Mouse (Mus musculus) CH12.LX (cell line): ENCODE results near the gene Omg. TPM values are rescaled to one million over a fixed set of nuclear protein-coding genes. Genes with fewer than 3 reads are reported as not detected.

ENCODE experiments used
- DNase-seq: peaks from one replicate; pipeline ENCODE4 v3.0.0-alpha.2; 2013; ENCODE audit errors: extremely low read depth
- H3K27ac ChIP-seq: 2 replicates; pipeline ENCODE4 v1.5.1; 2012; ENCODE audit warnings: low read depth, mild to moderate bottlenecking, control low read depth, moderate library complexity; ENCODE audit not compliant: insufficient read depth
- H3K27me3 ChIP-seq: replicated peaks from 2 replicates; pipeline ENCODE3; 2012; ENCODE audit warnings: inconsistent platforms
- H3K36me3 ChIP-seq, 2 experiments: replicated peaks in 1 of 2; 2 replicates each; pipeline versions ENCODE3 to v1.6.1; 2012; ENCODE audit warnings: inconsistent platforms in 1 of 2, low read length in 1 of 2, mild to moderate bottlenecking in 1 of 2, mixed read lengths in 1 of 2, moderate library complexity in 1 of 2; ENCODE audit not compliant: control insufficient read depth in 1 of 2, insufficient read depth in 1 of 2
- H3K4me1 ChIP-seq, 2 experiments: 2 replicates each; pipeline ENCODE4 v1.6.1; 2012; ENCODE audit warnings: inconsistent platforms in 1 of 2, moderate library complexity in 1 of 2; ENCODE audit not compliant: insufficient read depth in 2 of 2, control insufficient read depth in 1 of 2
- H3K4me2 ChIP-seq: 2 replicates; pipeline ENCODE4 v1.6.1; 2012; ENCODE audit warnings: low read depth, mild to moderate bottlenecking, control low read depth; ENCODE audit not compliant: poor library complexity, insufficient read depth, severe bottlenecking
- H3K4me3 ChIP-seq, 3 experiments: fragments of 150-350 bp in 1 of 3; sonication (generic) in 1 of 3; replicated peaks in 1 of 3; 2 replicates each; pipeline versions ENCODE3 to v1.5.1; 2011 to 2012; ENCODE audit warnings: low read depth in 2 of 3, low read length in 2 of 3, mild to moderate bottlenecking in 2 of 3, moderate library complexity in 2 of 3, control low read depth in 1 of 3, improper control_type of control experiment in 1 of 3, inconsistent platforms in 1 of 3, mixed read lengths in 1 of 3; ENCODE audit not compliant: poor library complexity in 1 of 3
- H3K79me2 ChIP-seq: replicated peaks from 2 replicates; pipeline ENCODE4 v1.6.1; 2012; ENCODE audit warnings: mild to moderate bottlenecking, moderate library complexity; ENCODE audit not compliant: control insufficient read depth, poor library complexity, insufficient read depth, severe bottlenecking; ENCODE audit errors: extremely low read depth
- H3K9ac ChIP-seq: 2 replicates; pipeline ENCODE4 v1.6.1; 2012; ENCODE audit warnings: low read depth, mild to moderate bottlenecking, control low read depth, moderate library complexity; ENCODE audit not compliant: insufficient read depth
- H3K9me3 ChIP-seq: replicated peaks from 2 replicates; pipeline ENCODE3; 2012; ENCODE audit warnings: low read length, inconsistent platforms, mixed read lengths
- CHD2 ChIP-seq: IDR thresholded peaks from 2 replicates; pipeline ENCODE4 v1.6.1; 2011; ENCODE audit warnings: low read length, improper control_type of control experiment
- CTCF ChIP-seq, 2 experiments: IDR thresholded peaks in 1 of 2; conservative IDR thresholded peaks in 1 of 2; 2 replicates each; pipeline ENCODE4 v1.5.1; 2011 to 2012; ENCODE audit warnings: low read depth in 2 of 2, low read length in 2 of 2, improper control_type of control experiment in 1 of 2, inconsistent platforms in 1 of 2, mild to moderate bottlenecking in 1 of 2, moderate library complexity in 1 of 2
- E2F4 ChIP-seq: IDR thresholded peaks from 2 replicates; pipeline ENCODE4 v1.6.1; 2011; ENCODE audit warnings: low read depth, low read length, improper control_type of control experiment; ENCODE audit not compliant: insufficient replicate concordance
- ELF1 ChIP-seq: IDR thresholded peaks from 2 replicates; pipeline ENCODE4 v1.6.1; 2014; ENCODE audit warnings: low read depth, mild to moderate bottlenecking, inconsistent platforms, low read length, improper control_type of control experiment
- EP300 ChIP-seq: IDR thresholded peaks from 2 replicates; pipeline ENCODE4 v1.6.1; 2011; ENCODE audit warnings: low read length, improper control_type of control experiment
- GABPA ChIP-seq: IDR thresholded peaks from 2 replicates; pipeline ENCODE4 v1.6.1; 2012; ENCODE audit warnings: low read depth, low read length, improper control_type of control experiment, inconsistent platforms; ENCODE audit not compliant: insufficient replicate concordance
- HCFC1 ChIP-seq: IDR thresholded peaks from 2 replicates; pipeline ENCODE4 v1.6.1; 2012; ENCODE audit warnings: low read depth, mild to moderate bottlenecking, inconsistent platforms, low read length, improper control_type of control experiment
- IRF4 ChIP-seq: IDR thresholded peaks from 2 replicates; pipeline ENCODE4 v1.6.1; 2014; ENCODE audit warnings: low read depth, mild to moderate bottlenecking, inconsistent platforms, low read length, improper control_type of control experiment
- JUN ChIP-seq: IDR thresholded peaks from 2 replicates; pipeline ENCODE4 v1.6.1; 2011; ENCODE audit warnings: low read depth, mild to moderate bottlenecking, low read length, improper control_type of control experiment, moderate library complexity; ENCODE audit not compliant: insufficient read depth
- JUND ChIP-seq: conservative IDR thresholded peaks from 2 replicates; pipeline ENCODE4 v1.6.1; 2011; ENCODE audit warnings: low read depth, low read length, improper control_type of control experiment
- KAT2A ChIP-seq: IDR thresholded peaks from 2 replicates; pipeline ENCODE4 v1.6.1; 2012; ENCODE audit warnings: low read length, improper control_type of control experiment, inconsistent platforms; ENCODE audit not compliant: insufficient replicate concordance
- MAX ChIP-seq: IDR thresholded peaks from 2 replicates; pipeline ENCODE4 v1.6.1; 2011; ENCODE audit warnings: low read length, improper control_type of control experiment
- MAZ ChIP-seq: IDR thresholded peaks from 2 replicates; pipeline ENCODE4 v1.6.1; 2012; ENCODE audit warnings: low read depth, mild to moderate bottlenecking, inconsistent platforms, low read length, improper control_type of control experiment, moderate library complexity
- MYC ChIP-seq: IDR thresholded peaks from 2 replicates; pipeline ENCODE4 v1.6.1; 2011; ENCODE audit warnings: low read depth, mild to moderate bottlenecking, improper control_type of control experiment, low read length
- NELFE ChIP-seq: IDR thresholded peaks from 2 replicates; pipeline ENCODE4 v1.6.1; 2011; ENCODE audit warnings: low read depth, low read length, improper control_type of control experiment
- PAX5 ChIP-seq: IDR thresholded peaks from 2 replicates; pipeline ENCODE4 v1.6.1; 2012; ENCODE audit warnings: low read length, inconsistent platforms, mixed read lengths
- POLR2A ChIP-seq: IDR thresholded peaks from 2 replicates; pipeline ENCODE4 v1.6.1; 2011; ENCODE audit warnings: low read depth, mild to moderate bottlenecking, improper control_type of control experiment, low read length
- POLR2AphosphoS2 ChIP-seq: IDR thresholded peaks from 2 replicates; pipeline ENCODE4 v1.6.1; 2011; ENCODE audit warnings: low read depth, low read length, improper control_type of control experiment
- RCOR1 ChIP-seq: conservative IDR thresholded peaks from 2 replicates; pipeline ENCODE4 v1.6.1; 2012; ENCODE audit warnings: low read depth, mild to moderate bottlenecking, inconsistent platforms, low read length, improper control_type of control experiment
- SIN3A ChIP-seq: IDR thresholded peaks from 2 replicates; pipeline ENCODE4 v1.6.1; 2012; ENCODE audit warnings: low read length, improper control_type of control experiment, inconsistent platforms
- TCF12 ChIP-seq: IDR thresholded peaks from 2 replicates; pipeline ENCODE4 v1.6.1; 2014; ENCODE audit warnings: low read depth, mild to moderate bottlenecking, inconsistent platforms, low read length, improper control_type of control experiment
- UBTF ChIP-seq: IDR thresholded peaks from 2 replicates; pipeline ENCODE4 v1.6.1; 2012; ENCODE audit warnings: low read depth, mild to moderate bottlenecking, inconsistent platforms, low read length, improper control_type of control experiment, moderate library complexity
- ZC3H11A ChIP-seq: IDR thresholded peaks from 2 replicates; pipeline ENCODE4 v1.6.1; 2012; ENCODE audit warnings: low read depth, mild to moderate bottlenecking, inconsistent platforms, low read length, improper control_type of control experiment
- ZNF384 ChIP-seq: IDR thresholded peaks from 2 replicates; pipeline ENCODE4 v1.6.1; 2012; ENCODE audit warnings: low read depth, low read length, improper control_type of control experiment, inconsistent platforms
- dilution Hi-C: fragments of 300-500 bp; cut with MboI; formaldehyde crosslinking; loops from 2 replicates; pipeline ENCODE4 v1.14.3; 2020; ENCODE audit warnings: low sequenced_read_pairs; ENCODE audit not compliant: extremely low pct_unique_long_range_greater_than_20kb, extremely low pct_ligation_motif_present
- in situ Hi-C: fragments of 300-500 bp; cut with MboI; formaldehyde crosslinking; loops from 3 replicates; pipeline ENCODE4 v1.14.3; 2019; ENCODE audit warnings: low sequenced_read_pairs, low pct_ligation_motif_present, low pct_unique_long_range_greater_than_20kb, mixed read lengths
- polyA plus RNA-seq: library from polyadenylated mRNA; unstranded; fragments of >175 nt; gene quantifications from 2 replicates; pipeline ENCODE4 v1.2.1, GENCODE M21; 2012; ENCODE audit warnings: low read depth; ENCODE audit not compliant: insufficient read length
- total RNA-seq, 2 experiments: library from RNA; depleted of rRNA; stranded (reverse); fragments of 300-350 nt in 1 of 2; fragments of >200 nt in 1 of 2; gene quantifications; 2 replicates each; pipeline ENCODE4 v1.2.3; 2012 to 2014

The Omg gene
- total and polyA plus RNA-seq, 3 experiments, result 0.09 to 0.17 (median 0.13) TPM

DNA sequence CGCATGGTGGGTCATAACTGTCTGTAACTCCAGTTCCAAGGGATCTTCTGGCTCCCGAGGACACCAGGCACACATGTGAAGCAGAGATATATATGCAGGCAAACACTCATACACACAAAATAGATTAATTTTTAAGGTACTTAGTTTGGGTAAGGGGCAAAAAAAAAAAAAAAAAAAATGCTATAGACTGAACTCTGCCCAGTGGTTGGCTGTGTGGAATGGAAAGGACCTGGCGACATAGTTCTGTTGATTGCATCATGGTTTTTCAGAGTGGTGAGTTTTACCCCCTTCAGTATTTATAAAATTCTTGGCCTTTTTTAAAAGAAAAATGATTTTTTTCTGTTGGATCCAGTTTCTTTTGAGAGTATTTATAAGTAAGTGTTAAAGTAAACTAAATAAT is 32.4 kb upstream of the Omg start:
- H3K4me1 ChIP-seq, result peaks cover 5 to 31% of the 10 kb centered on the region in 2 experiments; a peak in 3 of 4 replicates
- in situ Hi-C loops, result no loop called here

DNA sequence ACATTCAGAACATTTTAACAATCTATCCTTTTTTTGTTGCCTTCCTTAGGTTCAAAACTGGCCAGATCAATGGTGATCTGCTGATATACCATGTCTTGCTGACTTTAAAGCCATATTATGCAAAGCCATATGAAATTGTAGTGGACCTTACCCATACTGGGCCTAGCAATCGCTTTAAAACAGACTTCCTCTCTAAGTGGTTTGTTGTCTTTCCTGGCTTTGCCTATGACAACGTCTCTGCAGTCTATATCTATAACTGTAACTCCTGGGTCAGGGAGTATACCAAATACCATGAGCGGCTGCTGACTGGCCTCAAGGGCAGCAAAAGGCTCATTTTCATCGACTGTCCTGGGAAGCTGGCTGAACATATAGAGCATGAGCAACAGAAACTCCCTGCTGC is 31.7 kb upstream of the Omg start:
- H3K4me2 ChIP-seq, result no peak overlapping the region
- in situ Hi-C loops, result no loop called here

More for the DNA sequence above, 32.4 kb upstream of the Omg start:
- TF ChIP-seq ZNF384 (peak; percentile 72), CTCF (conservative IDR thresholded peaks at IDR 0.05 in 1 of 2, IDR thresholded peaks at IDR 0.05 in 1 of 2; ENCODE audit: low read depth in 2 of 2, low read length in 2 of 2) (no peak), ELF1 (no peak), JUN (no peak)
- Histone ChIP-seq H3K36me3 (peaks cover 15 to 65% of the 10 kb centered on the region in 2 experiments), H3K79me2 (no peaks in the 10 kb centered on the region), H3K9ac (no peak overlapping the region), H3K27ac (no peak overlapping the region), H3K4me3 (no peak overlapping the region), H3K27me3 (no peaks in the 10 kb centered on the region), H3K9me3 (peaks cover 3% of the 10 kb centered on the region), H3K4me2 (no peak overlapping the region)
- no peak for DNase-seq
- dilution Hi-C loops, result no loop called here

DNA sequence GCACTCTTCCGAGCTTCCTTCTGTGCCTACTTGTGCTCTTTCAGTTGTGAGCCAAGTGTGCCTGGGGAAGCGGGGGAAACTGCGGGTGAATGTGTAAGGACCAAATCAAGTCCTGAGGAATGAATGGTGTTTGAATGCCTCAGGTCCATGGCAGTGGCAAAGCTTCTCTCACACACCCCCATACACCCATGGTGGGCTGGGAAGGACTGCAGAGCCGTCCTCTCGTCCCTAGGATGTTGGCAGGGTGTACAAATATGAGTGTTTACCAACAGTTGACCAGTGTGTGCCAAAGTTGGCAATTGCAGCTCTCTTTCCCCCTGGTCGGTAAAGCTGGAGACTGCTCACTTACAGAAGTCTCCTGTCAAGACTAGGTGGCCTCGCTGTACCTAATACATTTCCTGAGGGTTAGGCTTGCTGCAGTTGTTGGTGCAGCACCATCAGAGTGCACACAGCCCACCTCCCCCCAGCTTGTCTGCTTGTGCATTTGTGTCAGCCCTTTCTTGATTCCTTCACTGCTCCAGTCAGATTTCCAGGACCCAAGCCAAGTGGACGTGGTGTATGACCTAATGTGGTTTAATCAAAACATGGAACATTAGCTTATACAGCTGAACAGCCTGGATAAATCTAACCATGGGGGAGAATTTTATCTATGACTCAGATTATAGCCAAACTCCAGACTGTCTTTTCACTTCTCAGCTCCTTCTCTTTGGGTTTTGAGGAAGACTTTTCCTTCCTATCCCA is 30.2 kb upstream of the Omg start:
- DNase-seq, result no peak
- Histone ChIP-seq H3K79me2 (peaks cover 7% of the 10 kb centered on the region), H3K27ac (no peak overlapping the region), H3K9me3 (no peaks in the 10 kb centered on the region), H3K9ac (no peak overlapping the region), H3K4me1 (peaks cover 5 to 39% of the 10 kb centered on the region in 2 experiments; a peak in 3 of 4 replicates)
- in situ Hi-C loops, result no loop called here
- TF ChIP-seq GABPA (no peak), HCFC1 (no peak), CTCF (conservative IDR thresholded peaks at IDR 0.05 in 1 of 2, IDR thresholded peaks at IDR 0.05 in 1 of 2; ENCODE audit: low read depth in 2 of 2, low read length in 2 of 2) (no peak), UBTF (no peak), ELF1 (no peak), TCF12 (no peak), JUND (no peak), MAX (no peak), KAT2A (no peak), NELFE (no peak), ZC3H11A (no peak), SIN3A (no peak), E2F4 (no peak), MYC (no peak), MAZ (no peak), PAX5 (no peak), POLR2AphosphoS2 (no peak), EP300 (no peak), CHD2 (no peak), IRF4 (no peak)
- TF ChIP-seq, all 38 proteins: peak for 0
- peaks cover 4 to 49% of the 10 kb centered on the region in 2 experiments for H3K36me3 ChIP-seq
- H3K27me3 ChIP-seq, result no peaks in the 10 kb centered on the region
- H3K4me3 ChIP-seq, result no peak overlapping the region
- dilution Hi-C loops, result no loop called here
- H3K4me2 ChIP-seq, result no peak overlapping the region

More for the DNA sequence above, 31.7 kb upstream of the Omg start:
- Histone ChIP-seq H3K36me3 (peaks cover 12 to 59% of the 10 kb centered on the region in 2 experiments), H3K9ac (no peak overlapping the region), H3K4me1 (peaks cover 5 to 39% of the 10 kb centered on the region in 2 experiments; a peak in 3 of 4 replicates), H3K79me2 (no peaks in the 10 kb centered on the region), H3K4me3 (no peak overlapping the region), H3K27me3 (no peaks in the 10 kb centered on the region), H3K27ac (no peak overlapping the region), H3K9me3 (no peaks in the 10 kb centered on the region)
- dilution Hi-C loops, result no loop called here
- no peak for DNase-seq
- no peak for TF ChIP-seq HCFC1
- TF ChIP-seq POLR2A, result no peak
- TF ChIP-seq MYC, result no peak
- no peak for TF ChIP-seq IRF4
- TF ChIP-seq RCOR1, result no peak
